Mouse (Mus musculus) B cell, adult (primary cell): ENCODE measurements around the gene Olfr191. TPM values are rescaled to one million over a fixed set of nuclear protein-coding genes. Genes with fewer than 3 reads are reported as not detected.

Experiments used
- total RNA-seq: library from RNA; stranded (reverse); gene quantifications from 4 replicates; pipeline ENCODE4 v1.2.4, GENCODE M21; 2023; ENCODE audit not compliant: inconsistent age

Gene Olfr191
- total RNA-seq = not detected in 4 replicates

DNA sequence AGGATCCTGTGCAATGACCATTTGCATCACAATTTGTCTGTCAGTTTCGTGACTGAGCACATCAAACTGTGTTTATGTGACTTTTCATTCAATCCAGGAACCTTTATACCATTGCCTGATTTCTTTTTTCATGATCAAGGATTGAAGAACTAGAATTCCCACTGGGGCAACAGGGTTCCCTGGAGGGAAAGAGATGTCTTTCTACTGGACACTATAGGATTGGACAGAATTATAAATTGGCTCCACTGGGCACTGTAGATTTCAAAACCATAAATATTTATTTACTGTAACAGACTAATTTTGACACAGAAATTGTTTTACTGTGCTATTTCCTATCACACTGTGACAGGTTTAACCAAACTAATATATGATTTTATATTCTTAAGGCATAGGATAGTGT lies at the start of gene Olfr191:
TSS of gene Olfr191 (minus strand) at position 101 of the 400 bp plus-strand sequence.

GRCm38 (mm10) chr16:59120969-59121368 lies 31.3 kb upstream of the Olfr191 start, which contains the start of gene Olfr194:
TSS of gene Olfr194 (minus strand) at chr16:59121069.

DNA sequence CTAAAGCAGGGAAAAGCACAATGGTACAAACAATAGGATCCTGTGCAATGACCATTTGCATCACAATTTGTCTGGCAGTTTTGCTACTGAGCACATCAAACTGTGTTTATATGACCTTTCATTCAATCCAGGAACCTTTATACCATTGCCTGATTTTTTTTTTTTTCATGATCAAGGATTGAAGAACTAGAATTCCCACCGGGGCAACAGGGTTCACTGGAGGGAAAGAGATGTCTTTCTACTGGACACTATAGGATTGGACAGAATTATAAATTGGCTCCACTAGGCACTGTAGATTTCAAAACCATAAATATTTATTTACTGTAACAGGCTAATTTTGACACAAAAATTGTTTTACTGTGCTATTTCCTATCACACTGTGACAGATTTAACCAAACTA lies 22.2 kb upstream of the Olfr191 start, which contains the start of gene Olfr193:
TSS of gene Olfr193 (minus strand) at position 101 of the 400 bp plus-strand sequence.

GRCm38 (mm10) chr16:59077905-59078304 lies 11.7 kb downstream of the Olfr191 start, which contains the start of gene Olfr190:
TSS of gene Olfr190 (minus strand) at chr16:59078005.

DNA sequence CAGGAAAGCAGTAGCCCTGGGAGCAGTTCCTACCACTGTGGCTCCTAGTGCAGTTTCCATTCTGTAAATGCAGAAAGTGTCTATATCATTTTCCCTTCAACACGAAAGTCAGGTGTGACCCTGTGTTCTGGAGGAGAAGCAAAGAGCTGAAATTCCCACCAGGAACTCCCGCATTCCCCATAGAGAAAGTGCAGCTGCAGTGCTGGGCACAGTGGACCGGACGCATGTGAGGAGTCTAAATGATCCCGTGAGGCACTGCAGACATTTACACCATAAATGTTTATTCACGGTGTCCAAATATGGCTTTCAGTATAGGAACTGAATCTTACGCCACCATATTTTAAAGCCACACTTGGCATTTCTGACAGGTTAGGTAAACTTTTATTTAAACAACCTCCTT lies 49.9 kb downstream of the Olfr191 start, which contains the start of gene Olfr187:
TSS of gene Olfr187 (minus strand) at position 58 of the 400 bp plus-strand sequence.

Other genes starting within 250 kb of the Olfr191 start
- gene Olfr177, start 215.1 kb downstream of the Olfr191 start, total RNA-seq = not detected in 4 replicates
- not detected in 4 replicates for gene Olfr178, start 197.8 kb downstream of the Olfr191 start, total RNA-seq
- gene Olfr181, start 161.1 kb downstream of the Olfr191 start, total RNA-seq = not detected in 4 replicates
- gene Olfr180, start 160.4 kb downstream of the Olfr191 start, total RNA-seq = not detected in 4 replicates
- gene Olfr183, start 94.5 kb downstream of the Olfr191 start, total RNA-seq = not detected in 4 replicates
- gene Olfr186, start 59.5 kb downstream of the Olfr191 start, total RNA-seq = not detected in 4 replicates
- gene Olfr187, start 50.1 kb downstream of the Olfr191 start, total RNA-seq = not detected in 4 replicates
- gene Olfr190, start 11.8 kb downstream of the Olfr191 start, total RNA-seq = not detected in 4 replicates
- not detected in 4 replicates for gene Olfr193, start 22.1 kb upstream of the Olfr191 start, total RNA-seq
- gene Olfr194, start 31.2 kb upstream of the Olfr191 start, total RNA-seq = not detected in 4 replicates
- not detected in 4 replicates for gene Olfr195, start 57.2 kb upstream of the Olfr191 start, total RNA-seq
- gene Olfr196, start 80.6 kb upstream of the Olfr191 start, total RNA-seq = not detected in 4 replicates
- gene Olfr198, start 113.7 kb upstream of the Olfr191 start, total RNA-seq = not detected in 4 replicates
- gene Olfr199, start 129.9 kb upstream of the Olfr191 start, total RNA-seq = not detected in 4 replicates
- gene Olfr201, start 182.8 kb upstream of the Olfr191 start, total RNA-seq = not detected in 4 replicates
- gene Olfr202, start 197.0 kb upstream of the Olfr191 start, total RNA-seq = not detected in 4 replicates
- gene Olfr203, start 209.1 kb upstream of the Olfr191 start, total RNA-seq = not detected in 4 replicates
- gene Olfr204, start 228.4 kb upstream of the Olfr191 start, total RNA-seq = not detected in 4 replicates
- not detected in 4 replicates for gene Olfr205, start 241.3 kb upstream of the Olfr191 start, total RNA-seq